Mouse (Mus musculus): ENCODE results near the gene Fbxo8. TPM values are rescaled to one million over a fixed set of nuclear protein-coding genes. Genes with fewer than 3 reads are reported as not detected.

Fbxo8 gene
- polyA plus RNA-seq, 2 experiments: 21.1 to 41.8 TPM

DNA sequence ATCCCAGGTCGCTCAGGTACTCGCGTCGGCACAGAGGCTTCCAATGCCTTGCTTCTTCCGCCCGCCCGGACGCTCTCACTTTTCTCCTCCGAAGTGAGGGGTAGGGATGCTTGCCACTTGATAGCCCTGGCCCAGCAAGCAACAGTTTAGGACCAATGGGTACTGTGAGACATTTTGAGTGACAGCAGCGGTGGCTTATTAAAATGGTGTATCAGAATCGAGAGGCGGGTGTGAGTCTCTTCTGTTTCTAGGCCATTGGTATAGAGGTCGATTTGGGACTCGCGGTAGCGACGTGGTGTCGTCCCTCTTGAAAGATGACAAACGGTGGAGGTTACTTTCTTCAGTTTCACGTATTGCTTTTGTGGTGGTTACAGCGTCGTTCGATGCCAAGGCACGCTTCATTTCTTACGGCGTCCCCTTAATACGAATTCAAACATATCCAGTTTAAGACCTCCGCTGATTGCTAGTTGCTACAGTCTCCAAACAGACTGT, 517 bp downstream of the Fbxo8 start:
- peak; percentile 96 for ATAC-seq (ENCODE audit: low FRiP score, low read depth)
- DNase-seq (ENCODE audit: low spot score): peak; percentile 96

DNA sequence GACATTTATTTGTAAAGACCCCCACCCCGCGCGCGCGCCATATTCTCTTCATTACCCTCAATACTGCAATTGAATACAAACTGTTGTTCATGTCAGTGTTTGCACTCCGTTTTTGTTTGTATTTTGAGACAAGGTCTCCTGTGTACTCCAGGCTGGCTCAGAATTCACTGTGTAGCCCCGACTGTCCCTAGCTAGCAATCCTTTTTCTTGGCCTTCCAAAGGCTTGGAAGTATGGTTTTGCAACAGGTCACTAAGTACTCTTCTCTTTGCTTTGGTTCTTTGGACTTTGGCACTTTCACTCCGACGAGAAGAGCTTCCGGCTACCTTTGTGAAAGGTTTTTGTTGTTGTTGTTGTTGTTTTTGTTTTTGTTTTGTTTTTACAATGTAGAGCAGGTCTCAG, 1.2 kb downstream of the Fbxo8 start:
- no peak for TF ChIP-seq POLR2A (IDR thresholded peaks at IDR 0.05; ENCODE audit: borderline replicate concordance, extremely low read depth, insufficient read depth, insufficient read length)
- H3K4me2 ChIP-seq (replicated peaks; ENCODE audit: low read depth, low read length, severe bottlenecking): peak overlapping the region; percentile 60
- peak overlapping the region; percentile 98 for H3K4me3 ChIP-seq (replicated peaks; ENCODE audit: low read length)
- WGBS: 27% methylated on average over 10 of the region's 10 CpGs
- no peaks in the 10 kb centered on the region for H3K9me3 ChIP-seq (ENCODE audit: control insufficient read depth, low read length)
- no peaks in the 10 kb centered on the region for H3K27me3 ChIP-seq (ENCODE audit: control insufficient read depth, insufficient read depth, low read length)
- peak overlapping the region; percentile 86 for H3K9ac ChIP-seq (ENCODE audit: low read depth, low read length, severe bottlenecking)
- ATAC-seq (ENCODE audit: low FRiP score, low read depth): no peak
- H3K4me1 ChIP-seq (ENCODE audit: control insufficient read depth, insufficient read depth, low read length): 0 out of 2 replicates have a peak, but pooled peaks cover 6% of the 10 kb centered on the region
- H3K27ac ChIP-seq (replicated peaks; ENCODE audit: low read depth, low read length): no peak overlapping the region
- no peaks in the 10 kb centered on the region for H3K36me3 ChIP-seq (ENCODE audit: control insufficient read depth, insufficient read depth, low read length)
- DNase-seq (ENCODE audit: low spot score): no peak

More for the DNA sequence above, 517 bp downstream of the Fbxo8 start:
- Histone ChIP-seq H3K27me3 (ENCODE audit: control insufficient read depth, insufficient read depth, low read length) (no peaks in the 10 kb centered on the region), H3K4me3 (replicated peaks; ENCODE audit: low read length) (peak overlapping the region; percentile 98), H3K4me1 (ENCODE audit: control insufficient read depth, insufficient read depth, low read length) (0 out of 2 replicates have a peak, but pooled peaks cover 6% of the 10 kb centered on the region), H3K4me2 (replicated peaks; ENCODE audit: low read depth, low read length, severe bottlenecking) (peak overlapping the region; percentile 60), H3K9ac (ENCODE audit: low read depth, low read length, severe bottlenecking) (peak overlapping the region; percentile 86), H3K9me3 (ENCODE audit: control insufficient read depth, low read length) (no peaks in the 10 kb centered on the region), H3K36me3 (ENCODE audit: control insufficient read depth, insufficient read depth, low read length) (no peaks in the 10 kb centered on the region; the same call in 1 of the 2 replicates), H3K27ac (replicated peaks; ENCODE audit: low read depth, low read length) (peak overlapping the region; percentile 91)
- WGBS: 0% methylated on average over 28 of the region's 28 CpGs
- TF ChIP-seq POLR2A (IDR thresholded peaks at IDR 0.05; ENCODE audit: borderline replicate concordance, extremely low read depth, insufficient read depth, insufficient read length): no peak

DNA sequence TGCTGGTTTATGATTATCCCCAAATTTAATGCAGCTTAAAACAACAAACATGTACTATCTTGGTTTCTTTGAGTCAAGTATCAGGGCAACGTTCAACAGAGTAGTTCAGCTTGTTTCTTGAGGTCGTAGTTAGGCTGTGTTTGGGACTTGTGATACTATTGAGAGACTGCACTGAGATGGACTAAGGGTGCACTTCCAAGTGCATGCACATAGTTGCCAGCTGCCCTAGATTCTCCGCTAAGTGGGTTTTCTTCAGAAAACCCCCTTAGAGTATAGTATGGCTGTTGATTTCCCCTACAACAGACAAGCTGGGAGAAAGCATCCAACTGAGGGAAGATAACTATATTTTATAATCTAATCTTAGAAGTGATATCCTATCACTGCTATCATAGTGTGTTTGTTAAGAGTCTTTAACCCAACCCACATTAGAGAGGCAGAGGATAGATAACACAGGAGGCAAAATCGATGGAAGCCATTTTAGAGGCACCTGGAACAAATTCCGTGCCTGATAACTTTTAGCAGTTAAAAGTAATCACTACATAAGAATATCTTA, 1.7 kb downstream of the Fbxo8 start:
- Histone ChIP-seq H3K36me3 (ENCODE audit: control insufficient read depth, insufficient read depth, low read length) (no peaks in the 10 kb centered on the region), H3K27me3 (ENCODE audit: control insufficient read depth, insufficient read depth, low read length) (no peaks in the 10 kb centered on the region), H3K4me1 (ENCODE audit: control insufficient read depth, insufficient read depth, low read length) (0 out of 2 replicates have a peak, but pooled peaks cover 6% of the 10 kb centered on the region), H3K4me3 (replicated peaks; ENCODE audit: low read length) (no peak overlapping the region), H3K9ac (ENCODE audit: low read depth, low read length, severe bottlenecking) (no peak overlapping the region), H3K4me2 (replicated peaks; ENCODE audit: low read depth, low read length, severe bottlenecking) (0 out of 2 replicates have a peak overlapping the region, but pooled peaks have one; percentile 6), H3K9me3 (ENCODE audit: control insufficient read depth, low read length) (no peaks in the 10 kb centered on the region), H3K27ac (replicated peaks; ENCODE audit: low read depth, low read length) (no peak overlapping the region)
- WGBS: 70% methylated on average over 5 of the region's 5 CpGs
- no peak for DNase-seq (ENCODE audit: low spot score)
- no peak for ATAC-seq (ENCODE audit: low FRiP score, low read depth)
- no peak for TF ChIP-seq POLR2A (IDR thresholded peaks at IDR 0.05; ENCODE audit: borderline replicate concordance, extremely low read depth, insufficient read depth, insufficient read length)

DNA sequence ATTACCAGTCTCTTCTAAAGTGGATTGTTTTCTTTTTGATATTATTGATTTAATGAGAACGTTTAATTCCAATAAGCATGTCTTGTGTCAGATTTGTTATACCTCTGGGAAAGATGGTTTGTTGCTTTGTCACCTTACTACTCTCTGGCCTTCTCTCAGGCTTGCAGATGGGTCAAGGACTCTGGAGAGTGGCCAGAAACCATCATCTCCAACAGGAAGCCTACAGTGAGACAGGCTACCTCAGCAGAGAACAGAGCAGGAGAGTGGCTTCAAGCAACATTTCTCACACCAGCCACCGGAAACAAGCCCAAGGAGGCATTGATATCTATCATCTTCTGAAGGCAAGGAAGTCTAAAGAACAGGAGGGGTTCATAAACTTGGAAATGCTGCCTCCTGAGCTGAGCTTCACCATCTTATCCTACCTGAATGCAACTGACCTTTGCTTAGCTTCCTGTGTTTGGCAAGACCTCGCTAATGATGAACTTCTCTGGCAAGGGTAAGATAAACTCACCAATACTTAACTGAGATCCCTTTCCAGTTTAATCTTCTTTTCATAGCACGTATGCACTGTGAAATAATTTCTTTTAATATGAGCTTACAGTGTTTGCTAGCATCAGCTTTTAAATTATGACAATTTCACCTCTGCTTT, 13.6 kb downstream of the Fbxo8 start:
- no peak overlapping the region for H3K27ac ChIP-seq (replicated peaks; ENCODE audit: low read depth, low read length)
- no peak overlapping the region for H3K4me3 ChIP-seq (replicated peaks; ENCODE audit: low read length)
- 86% methylated on average over 4 of the region's 4 CpGs for WGBS

DNA sequence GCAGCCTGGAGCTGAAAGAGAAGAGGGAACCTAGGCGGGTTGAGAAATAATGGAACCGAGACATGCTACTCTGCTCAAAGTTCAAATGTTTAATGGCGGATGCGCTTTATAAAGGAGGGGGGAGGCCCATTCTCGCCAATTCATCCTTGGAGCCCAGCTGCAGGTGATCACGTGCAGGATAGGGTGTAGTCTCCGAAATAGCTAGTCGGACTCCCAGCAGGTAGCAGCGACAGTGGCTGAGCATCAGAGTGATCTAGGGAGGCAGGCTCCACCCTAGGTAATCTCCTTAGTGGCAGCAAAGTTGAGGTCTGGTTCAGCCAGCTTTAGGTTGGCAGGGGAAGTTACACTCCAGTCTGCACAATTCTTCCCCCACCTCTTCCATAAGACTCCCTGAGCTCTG, 16.0 kb downstream of the Fbxo8 start:
- WGBS: 91% methylated on average over 9 of the region's 9 CpGs
- H3K4me1 ChIP-seq (ENCODE audit: control insufficient read depth, insufficient read depth, low read length): 0 out of 2 replicates have a peak, but pooled peaks cover 3% of the 10 kb centered on the region
- no peak for TF ChIP-seq POLR2A (IDR thresholded peaks at IDR 0.05; ENCODE audit: borderline replicate concordance, extremely low read depth, insufficient read depth, insufficient read length)
- H3K27me3 ChIP-seq (ENCODE audit: control insufficient read depth, insufficient read depth, low read length): no peaks in the 10 kb centered on the region
- no peak for ATAC-seq (ENCODE audit: low FRiP score, low read depth)
- no peak overlapping the region for H3K9ac ChIP-seq (ENCODE audit: low read depth, low read length, severe bottlenecking)
- no peak for DNase-seq (ENCODE audit: low spot score)
- H3K36me3 ChIP-seq (ENCODE audit: control insufficient read depth, insufficient read depth, low read length): peaks cover 6% of the 10 kb centered on the region
- H3K27ac ChIP-seq (replicated peaks; ENCODE audit: low read depth, low read length): no peak overlapping the region
- no peaks in the 10 kb centered on the region for H3K9me3 ChIP-seq (ENCODE audit: control insufficient read depth, low read length)
- H3K4me3 ChIP-seq (replicated peaks; ENCODE audit: low read length): no peak overlapping the region
- no peak overlapping the region for H3K4me2 ChIP-seq (replicated peaks; ENCODE audit: low read depth, low read length, severe bottlenecking)

More for the DNA sequence above, 13.6 kb downstream of the Fbxo8 start:
- Histone ChIP-seq H3K27me3 (ENCODE audit: control insufficient read depth, insufficient read depth, low read length) (no peaks in the 10 kb centered on the region), H3K4me1 (ENCODE audit: control insufficient read depth, insufficient read depth, low read length) (0 out of 2 replicates have a peak, but pooled peaks cover 3% of the 10 kb centered on the region), H3K9ac (ENCODE audit: low read depth, low read length, severe bottlenecking) (no peak overlapping the region), H3K9me3 (ENCODE audit: control insufficient read depth, low read length) (no peaks in the 10 kb centered on the region), H3K36me3 (ENCODE audit: control insufficient read depth, insufficient read depth, low read length) (peaks cover 6% of the 10 kb centered on the region), H3K4me2 (replicated peaks; ENCODE audit: low read depth, low read length, severe bottlenecking) (no peak overlapping the region)
- ATAC-seq (ENCODE audit: low FRiP score, low read depth) (no peak), DNase-seq (ENCODE audit: low spot score) (no peak)
- TF ChIP-seq POLR2A (IDR thresholded peaks at IDR 0.05; ENCODE audit: borderline replicate concordance, extremely low read depth, insufficient read depth, insufficient read length): no peak

Data from limb, embryonic 14.5 days (tissue).